Mouse (Mus musculus) hindbrain, embryonic 10.5 days (tissue): ENCODE measurements around the gene Ccdc127. TPM values are rescaled to one million over a fixed set of nuclear protein-coding genes. Genes with fewer than 3 reads are reported as not detected.

Experiments used
- DNase-seq: peaks from one replicate; pipeline ENCODE4 v3.0.0-alpha.2; 2017; ENCODE audit warnings: low spot score
- H3K27ac ChIP-seq: fragments of 300-500 bp; sonication (generic); 2 replicates; pipeline ENCODE4 v1.5.1; 2016; ENCODE audit warnings: mild to moderate bottlenecking, moderate library complexity
- H3K27me3 ChIP-seq: fragments of 300-500 bp; sonication (generic); 2 replicates; pipeline ENCODE4 v1.6.1; 2016; ENCODE audit warnings: mild to moderate bottlenecking; ENCODE audit not compliant: poor library complexity, insufficient read depth, severe bottlenecking
- H3K36me3 ChIP-seq: fragments of 300-500 bp; sonication (generic); 2 replicates; pipeline ENCODE4 v1.6.1; 2016; ENCODE audit warnings: mild to moderate bottlenecking, moderate library complexity
- H3K4me1 ChIP-seq: fragments of 300-500 bp; sonication (generic); replicated peaks from 2 replicates; pipeline ENCODE4 v1.6.1; 2016; ENCODE audit warnings: mild to moderate bottlenecking
- H3K4me3 ChIP-seq: fragments of 300-500 bp; sonication (generic); 2 replicates; pipeline ENCODE4 v1.5.1; 2016; ENCODE audit warnings: mild to moderate bottlenecking, moderate library complexity
- H3K9me3 ChIP-seq: fragments of 300-500 bp; sonication (generic); 2 replicates; pipeline ENCODE4 v1.6.1; 2016; ENCODE audit warnings: mild to moderate bottlenecking, moderate library complexity
- WGBS: fragments of 180-500 bp; shearing (Covaris S2); methylation state at CpG from one replicate; pipeline ENCODE4 v1.1.7; 2016; 5-methylcytosine and 5-hydroxymethylcytosine counted together
- polyA plus RNA-seq: library from polyadenylated mRNA; unstranded; fragments of >200 nt; fragmentation: Nextera tagmentation; extraction: Ambion mirVana; gene quantifications from 2 replicates; pipeline ENCODE4 v1.2.1, GENCODE M21; 2016

The Ccdc127 gene
- 46.2 and 53.9 TPM in 2 replicates for polyA plus RNA-seq

DNA sequence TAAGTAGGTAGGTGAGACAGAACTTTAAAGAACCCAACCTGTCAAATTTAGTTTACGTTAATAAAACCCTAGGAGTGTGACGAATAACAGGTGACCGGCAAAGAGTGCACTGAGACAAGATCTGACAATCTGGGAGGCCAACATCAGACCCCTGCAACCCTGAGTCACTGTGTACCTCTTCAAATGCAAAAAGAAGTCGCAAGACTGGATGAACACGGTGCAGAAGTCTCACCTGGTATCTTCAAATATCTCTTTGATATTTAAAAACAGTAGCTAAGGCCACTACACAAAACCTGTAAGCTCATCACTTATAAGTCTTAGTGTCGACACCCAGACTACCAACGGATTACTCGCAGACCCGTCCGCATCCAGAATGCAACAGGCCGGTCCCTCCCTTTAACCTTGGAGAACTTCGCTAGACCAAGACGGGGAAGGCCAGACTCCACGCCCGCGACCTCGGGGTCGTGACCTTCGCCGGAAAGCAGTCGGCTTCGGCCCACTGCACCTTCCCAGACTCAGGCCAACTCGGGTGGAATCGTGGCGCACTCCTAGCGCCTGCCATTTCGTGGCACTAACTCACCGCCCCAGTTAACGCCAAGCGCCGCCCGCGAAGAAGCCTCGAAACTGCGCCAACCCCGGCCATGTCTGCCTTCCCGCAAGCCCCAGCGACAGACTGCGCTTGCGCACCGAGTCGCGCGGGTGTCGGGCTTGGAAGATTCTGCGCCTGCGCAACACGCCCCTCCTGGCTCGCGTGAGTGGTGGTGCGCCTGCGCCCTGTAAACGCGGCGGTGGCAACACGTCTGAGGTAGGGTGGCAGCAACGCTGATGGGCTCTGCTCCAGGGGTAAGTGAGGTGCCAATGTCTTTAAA lies at the start of gene Ccdc127, which contains the start of gene Sdha:
Gene Ccdc127, plus strand, starts transcription at position 744 of the 869 bp plus-strand sequence.
Gene Sdha, minus strand, starts transcription at position 715 of the 869 bp plus-strand sequence.
- Histone ChIP-seq H3K27ac (peak within 1 kb of the TSS; percentile 95), H3K9me3 (no peaks in the 10 kb centered on the region), H3K4me1 (peaks cover 18% of the 10 kb centered on the region), H3K36me3 (peaks cover 25% of the 10 kb centered on the region), H3K4me3 (peak within 1 kb of the TSS; percentile 77), H3K27me3 (no peaks in the 10 kb centered on the region)
- peak; percentile 98 for DNase-seq
- 3% methylated on average over 57 of the region's 57 CpGs for WGBS

DNA sequence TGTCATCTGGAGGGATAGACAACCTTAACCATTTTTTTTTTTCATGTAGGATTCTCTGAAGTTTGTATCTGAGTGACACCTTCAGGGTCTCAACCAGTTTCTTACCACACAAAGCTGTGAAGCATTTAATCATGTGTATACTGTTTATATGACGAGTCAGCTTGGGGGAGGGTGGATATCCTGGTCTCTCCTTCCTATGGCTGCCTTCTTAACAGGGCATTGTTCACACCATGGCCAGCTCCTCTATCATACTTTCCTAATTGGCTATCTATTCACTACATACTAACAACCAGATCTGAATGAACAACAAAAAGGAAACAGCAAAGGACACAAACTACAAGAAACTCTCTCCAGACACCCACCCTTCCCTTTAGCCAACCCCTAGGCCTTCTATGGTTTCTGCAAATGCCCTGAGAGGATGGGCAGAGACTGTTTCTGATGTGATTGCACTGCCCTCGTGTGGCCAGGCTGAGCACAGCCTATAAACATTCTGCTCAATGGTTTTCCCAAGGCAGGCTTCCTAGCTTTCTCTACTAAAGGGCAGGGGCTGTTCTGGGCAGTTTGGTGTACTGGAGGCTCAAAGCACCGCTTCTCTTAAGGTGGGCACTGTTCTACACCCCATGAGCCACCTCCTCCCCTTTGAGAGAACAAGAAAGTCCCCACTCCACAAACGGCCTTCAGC lies 49.0 kb upstream of the Ccdc127 start:
- Histone ChIP-seq H3K27ac (no peak overlapping the region), H3K4me3 (no peak overlapping the region), H3K27me3 (no peaks in the 10 kb centered on the region), H3K4me1 (no peaks in the 10 kb centered on the region), H3K9me3 (no peaks in the 10 kb centered on the region), H3K36me3 (peaks cover 44% of the 10 kb centered on the region)
- peak; percentile 66 for DNase-seq
- 49% methylated on average over 4 of the region's 4 CpGs for WGBS

DNA sequence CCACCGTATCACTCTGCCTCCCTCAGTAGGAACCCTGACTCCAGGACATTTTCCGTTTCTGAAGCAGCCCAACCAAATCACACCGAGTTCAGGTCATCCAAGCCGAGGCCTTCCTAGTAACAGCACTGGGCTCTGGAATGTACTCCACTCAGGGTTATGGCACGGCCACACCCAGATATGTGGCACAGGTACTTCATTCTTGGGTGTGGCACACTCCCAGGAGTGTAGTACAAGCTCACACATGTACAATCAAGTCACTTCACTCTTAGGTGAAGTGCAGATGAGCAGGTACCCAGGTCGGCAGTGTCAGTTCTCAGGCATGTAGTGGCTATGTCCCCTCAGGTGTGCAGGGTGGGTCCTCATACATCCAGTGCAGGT lies 48.5 kb upstream of the Ccdc127 start:
- 79% methylated on average over 6 of the region's 6 CpGs for WGBS
- DNase-seq: no peak
- H3K27me3 ChIP-seq: no peaks in the 10 kb centered on the region
- H3K4me1 ChIP-seq: no peaks in the 10 kb centered on the region
- peaks cover 50% of the 10 kb centered on the region for H3K36me3 ChIP-seq
- no peaks in the 10 kb centered on the region for H3K9me3 ChIP-seq
- H3K4me3 ChIP-seq: no peak overlapping the region
- no peak overlapping the region for H3K27ac ChIP-seq

DNA sequence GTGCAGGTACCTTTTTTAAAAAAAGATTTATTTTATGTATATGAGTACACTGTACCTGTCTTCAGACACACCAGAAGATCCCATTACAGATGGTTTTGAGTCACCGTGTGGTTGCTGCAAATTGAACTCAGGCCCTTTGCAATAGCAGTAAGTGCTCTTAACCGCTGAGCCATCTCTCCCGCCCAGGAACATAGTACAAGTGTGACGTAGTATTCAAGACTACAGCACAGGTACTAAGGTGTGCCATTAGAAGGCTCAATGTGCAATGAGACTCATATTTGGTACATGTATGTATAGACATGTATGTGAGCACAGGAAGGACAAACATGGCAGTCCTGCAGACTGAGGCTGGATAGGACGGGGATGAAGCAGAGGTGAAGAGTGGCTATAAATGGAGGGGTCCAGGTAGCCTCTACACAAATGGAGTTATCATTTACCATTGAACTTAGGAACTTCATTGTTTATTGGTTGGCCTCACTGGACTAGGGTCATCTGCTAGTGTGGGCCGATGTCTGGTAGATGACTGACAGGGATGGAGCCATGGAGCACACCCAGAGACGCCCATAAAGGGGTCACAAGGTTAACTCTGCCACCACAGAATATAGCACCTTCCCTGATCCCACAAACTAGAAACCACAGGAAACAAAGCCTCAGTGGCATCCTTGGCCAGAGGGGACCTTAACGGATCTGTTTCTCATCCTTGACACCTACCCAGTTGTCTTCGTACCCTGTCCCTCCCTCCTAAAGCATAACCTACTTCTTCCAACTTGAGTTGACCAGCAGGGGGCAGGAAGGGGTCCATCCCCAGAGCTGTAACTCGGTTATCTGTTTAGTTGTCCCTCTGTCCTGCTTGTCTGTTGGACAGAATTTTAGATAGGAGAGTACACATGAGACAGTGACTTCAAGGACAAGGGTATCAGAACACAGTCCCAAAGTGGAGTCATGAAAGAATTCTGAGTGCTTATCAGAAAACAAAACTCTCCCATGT lies 47.8 kb upstream of the Ccdc127 start:
- Histone ChIP-seq H3K36me3 (peaks cover 57% of the 10 kb centered on the region), H3K9me3 (no peaks in the 10 kb centered on the region)

DNA sequence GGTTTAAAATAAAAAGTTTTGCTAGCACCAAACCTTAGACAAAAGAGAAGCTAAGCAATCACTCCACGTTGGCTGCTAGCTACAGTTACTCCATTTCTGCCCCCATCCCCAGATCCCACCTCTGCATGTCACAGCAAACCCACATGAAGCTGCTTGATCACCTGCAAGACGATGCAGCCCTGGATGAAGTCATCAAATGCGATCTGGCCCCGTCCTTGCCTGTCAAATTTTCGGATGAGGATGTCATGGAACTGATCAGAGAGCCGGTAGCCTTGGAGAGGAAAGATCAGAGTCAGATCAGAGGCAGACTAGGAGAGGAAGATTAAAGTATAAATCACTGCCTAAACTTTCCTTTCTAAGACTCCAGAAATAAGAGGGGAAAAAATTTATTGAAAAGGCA lies 44.7 kb upstream of the Ccdc127 start:
- no peaks in the 10 kb centered on the region for H3K27me3 ChIP-seq
- H3K4me1 ChIP-seq: no peaks in the 10 kb centered on the region
- H3K9me3 ChIP-seq: no peaks in the 10 kb centered on the region
- 90% methylated on average over 6 of the region's 6 CpGs for WGBS
- H3K4me3 ChIP-seq: no peak overlapping the region
- peaks cover 86% of the 10 kb centered on the region for H3K36me3 ChIP-seq
- H3K27ac ChIP-seq: no peak overlapping the region
- DNase-seq: no peak

More for the DNA sequence above, 47.8 kb upstream of the Ccdc127 start:
- 85% methylated on average over 10 of the region's 10 CpGs for WGBS
- no peak for DNase-seq
- H3K4me3 ChIP-seq: no peak overlapping the region
- no peaks in the 10 kb centered on the region for H3K27me3 ChIP-seq
- H3K4me1 ChIP-seq: no peaks in the 10 kb centered on the region
- no peak overlapping the region for H3K27ac ChIP-seq

GRCm38 (mm10) chr13:74305780-74306179 lies 44.3 kb upstream of the Ccdc127 start:
- H3K27ac ChIP-seq: no peak overlapping the region
- 95% methylated on average over 1 of the region's 1 CpGs for WGBS
- no peak overlapping the region for H3K4me3 ChIP-seq
- DNase-seq: no peak
- H3K9me3 ChIP-seq: no peaks in the 10 kb centered on the region
- no peaks in the 10 kb centered on the region for H3K4me1 ChIP-seq
- no peaks in the 10 kb centered on the region for H3K27me3 ChIP-seq
- H3K36me3 ChIP-seq: peaks cover 90% of the 10 kb centered on the region

GRCm38 (mm10) chr13:74314616-74315015 lies 35.5 kb upstream of the Ccdc127 start:
- Histone ChIP-seq H3K4me3 (no peak overlapping the region), H3K36me3 (peaks cover 40% of the 10 kb centered on the region), H3K27me3 (no peaks in the 10 kb centered on the region), H3K9me3 (no peaks in the 10 kb centered on the region), H3K4me1 (peaks cover 18% of the 10 kb centered on the region), H3K27ac (no peak overlapping the region)
- DNase-seq: no peak
- WGBS: 98% methylated on average over 3 of the region's 3 CpGs

DNA sequence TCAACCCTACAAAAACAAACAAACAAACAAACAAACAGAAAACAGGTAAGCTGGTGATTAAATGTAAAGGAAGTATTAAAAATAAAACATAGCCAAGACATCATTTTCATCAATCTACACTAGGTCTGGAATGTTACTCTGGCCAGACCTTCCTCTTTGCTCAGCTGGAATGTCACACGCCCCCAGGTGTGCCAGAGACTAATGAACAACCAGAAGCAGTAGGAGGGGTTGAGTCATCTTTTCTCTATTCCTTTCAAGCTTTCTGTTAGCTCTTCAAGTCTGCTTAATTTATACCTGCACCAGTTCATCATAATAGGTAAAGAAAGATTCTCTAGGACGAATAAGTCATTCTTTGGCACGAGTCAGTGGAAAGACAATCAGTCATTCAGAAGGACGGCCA lies 33.7 kb upstream of the Ccdc127 start:
- no peak for DNase-seq
- peaks cover 18% of the 10 kb centered on the region for H3K4me1 ChIP-seq
- H3K27ac ChIP-seq: peak overlapping the region; percentile 89; the same call in 1 of the 2 replicates
- no peaks in the 10 kb centered on the region for H3K9me3 ChIP-seq
- H3K4me3 ChIP-seq: peak overlapping the region; percentile 90
- WGBS: 31% methylated on average over 4 of the region's 4 CpGs
- H3K27me3 ChIP-seq: no peaks in the 10 kb centered on the region
- H3K36me3 ChIP-seq: peaks cover 39% of the 10 kb centered on the region

- peak overlapping the region; percentile 90 for H3K4me3 ChIP-seq
- peaks cover 18% of the 10 kb centered on the region for H3K4me1 ChIP-seq
- 4% methylated on average over 15 of the region's 15 CpGs for WGBS
- H3K36me3 ChIP-seq: peaks cover 39% of the 10 kb centered on the region
- no peaks in the 10 kb centered on the region for H3K9me3 ChIP-seq
- no peaks in the 10 kb centered on the region for H3K27me3 ChIP-seq
- DNase-seq: no peak
- peak overlapping the region; percentile 89 for H3K27ac ChIP-seq
These were observed 33.3 kb upstream of the Ccdc127 start for GRCm38 (mm10) chr13:74316789-74317169.

- peak; percentile 93 for DNase-seq
- Histone ChIP-seq H3K27ac (peak within 1 kb of the TSS; percentile 89), H3K9me3 (no peaks in the 10 kb centered on the region), H3K4me1 (peaks cover 18% of the 10 kb centered on the region), H3K4me3 (peak within 1 kb of the TSS; percentile 90), H3K27me3 (no peaks in the 10 kb centered on the region), H3K36me3 (peaks cover 44% of the 10 kb centered on the region)
- WGBS: under 1% methylated on average over 36 of the region's 36 CpGs
These were observed 32.8 kb upstream of the Ccdc127 start, which contains the start of gene Pdcd6 for GRCm38 (mm10) chr13:74317170-74317849. Pdcd6 (minus strand) TSS chr13:74317580.

- Histone ChIP-seq H3K4me1 (no peaks in the 10 kb centered on the region), H3K36me3 (peaks cover 90% of the 10 kb centered on the region), H3K27ac (no peak overlapping the region), H3K9me3 (no peaks in the 10 kb centered on the region), H3K27me3 (no peaks in the 10 kb centered on the region), H3K4me3 (no peak overlapping the region)
- no peak for DNase-seq
These were observed 20.8 kb upstream of the Ccdc127 start for GRCm38 (mm10) chr13:74329321-74329720.

GRCm38 (mm10) chr13:74341036-74341435 lies 9.1 kb upstream of the Ccdc127 start:
- H3K9me3 ChIP-seq: no peaks in the 10 kb centered on the region
- H3K4me1 ChIP-seq: no peaks in the 10 kb centered on the region
- DNase-seq: peak; percentile 33
- H3K36me3 ChIP-seq: peaks cover 87% of the 10 kb centered on the region
- no peak overlapping the region for H3K27ac ChIP-seq
- H3K4me3 ChIP-seq: no peak overlapping the region
- 61% methylated on average over 3 of the region's 3 CpGs for WGBS
- no peaks in the 10 kb centered on the region for H3K27me3 ChIP-seq
